Mouse (Mus musculus) CH12.LX (cell line): ENCODE results near the gene Dpy19l3. TPM values are rescaled to one million over a fixed set of nuclear protein-coding genes. Genes with fewer than 3 reads are reported as not detected.
A peak's percentile ranks its signal among the peaks of the same experiment; 100 is the strongest.

ENCODE experiments used
- DNase-seq: peaks from one replicate; pipeline ENCODE4 v3.0.0-alpha.2; 2013; ENCODE audit errors: extremely low read depth
- H3K27ac ChIP-seq: 2 replicates; pipeline ENCODE4 v1.5.1; 2012; ENCODE audit warnings: low read depth, mild to moderate bottlenecking, control low read depth, moderate library complexity; ENCODE audit not compliant: insufficient read depth
- H3K27me3 ChIP-seq: replicated peaks from 2 replicates; pipeline ENCODE3; 2012; ENCODE audit warnings: inconsistent platforms
- H3K36me3 ChIP-seq, 2 experiments: replicated peaks in 1 of 2; 2 replicates each; pipeline versions ENCODE3 to v1.6.1; 2012; ENCODE audit warnings: inconsistent platforms in 1 of 2, low read length in 1 of 2, mild to moderate bottlenecking in 1 of 2, mixed read lengths in 1 of 2, moderate library complexity in 1 of 2; ENCODE audit not compliant: control insufficient read depth in 1 of 2, insufficient read depth in 1 of 2
- H3K4me1 ChIP-seq, 2 experiments: 2 replicates each; pipeline ENCODE4 v1.6.1; 2012; ENCODE audit warnings: inconsistent platforms in 1 of 2, moderate library complexity in 1 of 2; ENCODE audit not compliant: insufficient read depth in 2 of 2, control insufficient read depth in 1 of 2
- H3K4me2 ChIP-seq: 2 replicates; pipeline ENCODE4 v1.6.1; 2012; ENCODE audit warnings: low read depth, mild to moderate bottlenecking, control low read depth; ENCODE audit not compliant: poor library complexity, insufficient read depth, severe bottlenecking
- H3K4me3 ChIP-seq, 3 experiments: fragments of 150-350 bp in 1 of 3; sonication (generic) in 1 of 3; replicated peaks in 1 of 3; 2 replicates each; pipeline versions ENCODE3 to v1.5.1; 2011 to 2012; ENCODE audit warnings: low read depth in 2 of 3, low read length in 2 of 3, mild to moderate bottlenecking in 2 of 3, moderate library complexity in 2 of 3, control low read depth in 1 of 3, improper control_type of control experiment in 1 of 3, inconsistent platforms in 1 of 3, mixed read lengths in 1 of 3; ENCODE audit not compliant: poor library complexity in 1 of 3
- H3K79me2 ChIP-seq: replicated peaks from 2 replicates; pipeline ENCODE4 v1.6.1; 2012; ENCODE audit warnings: mild to moderate bottlenecking, moderate library complexity; ENCODE audit not compliant: control insufficient read depth, poor library complexity, insufficient read depth, severe bottlenecking; ENCODE audit errors: extremely low read depth
- H3K9ac ChIP-seq: 2 replicates; pipeline ENCODE4 v1.6.1; 2012; ENCODE audit warnings: low read depth, mild to moderate bottlenecking, control low read depth, moderate library complexity; ENCODE audit not compliant: insufficient read depth
- H3K9me3 ChIP-seq: replicated peaks from 2 replicates; pipeline ENCODE3; 2012; ENCODE audit warnings: low read length, inconsistent platforms, mixed read lengths
- BHLHE40 ChIP-seq: IDR thresholded peaks from 2 replicates; pipeline ENCODE4 v1.6.1; 2011; ENCODE audit warnings: mild to moderate bottlenecking, low read depth, low read length, improper control_type of control experiment
- CHD1 ChIP-seq: IDR thresholded peaks from 2 replicates; pipeline ENCODE4 v1.6.1; 2012; ENCODE audit warnings: low read depth, low read length, improper control_type of control experiment, inconsistent platforms
- CTCF ChIP-seq, 2 experiments: IDR thresholded peaks in 1 of 2; conservative IDR thresholded peaks in 1 of 2; 2 replicates each; pipeline ENCODE4 v1.5.1; 2011 to 2012; ENCODE audit warnings: low read depth in 2 of 2, low read length in 2 of 2, improper control_type of control experiment in 1 of 2, inconsistent platforms in 1 of 2, mild to moderate bottlenecking in 1 of 2, moderate library complexity in 1 of 2
- E2F4 ChIP-seq: IDR thresholded peaks from 2 replicates; pipeline ENCODE4 v1.6.1; 2011; ENCODE audit warnings: low read depth, low read length, improper control_type of control experiment; ENCODE audit not compliant: insufficient replicate concordance
- ELF1 ChIP-seq: IDR thresholded peaks from 2 replicates; pipeline ENCODE4 v1.6.1; 2014; ENCODE audit warnings: low read depth, mild to moderate bottlenecking, inconsistent platforms, low read length, improper control_type of control experiment
- HCFC1 ChIP-seq: IDR thresholded peaks from 2 replicates; pipeline ENCODE4 v1.6.1; 2012; ENCODE audit warnings: low read depth, mild to moderate bottlenecking, inconsistent platforms, low read length, improper control_type of control experiment
- JUN ChIP-seq: IDR thresholded peaks from 2 replicates; pipeline ENCODE4 v1.6.1; 2011; ENCODE audit warnings: low read depth, mild to moderate bottlenecking, low read length, improper control_type of control experiment, moderate library complexity; ENCODE audit not compliant: insufficient read depth
- MAFK ChIP-seq: IDR thresholded peaks from 2 replicates; pipeline ENCODE4 v1.6.1; 2011; ENCODE audit warnings: low read length, improper control_type of control experiment; ENCODE audit not compliant: insufficient replicate concordance
- MAX ChIP-seq: IDR thresholded peaks from 2 replicates; pipeline ENCODE4 v1.6.1; 2011; ENCODE audit warnings: low read length, improper control_type of control experiment
- MAZ ChIP-seq: IDR thresholded peaks from 2 replicates; pipeline ENCODE4 v1.6.1; 2012; ENCODE audit warnings: low read depth, mild to moderate bottlenecking, inconsistent platforms, low read length, improper control_type of control experiment, moderate library complexity
- NRF1 ChIP-seq: IDR thresholded peaks from 2 replicates; pipeline ENCODE4 v1.6.1; 2014; ENCODE audit warnings: low read depth, mild to moderate bottlenecking, inconsistent platforms, low read length, improper control_type of control experiment, moderate library complexity
- PAX5 ChIP-seq: IDR thresholded peaks from 2 replicates; pipeline ENCODE4 v1.6.1; 2012; ENCODE audit warnings: low read length, inconsistent platforms, mixed read lengths
- POLR2A ChIP-seq: IDR thresholded peaks from 2 replicates; pipeline ENCODE4 v1.6.1; 2011; ENCODE audit warnings: low read depth, mild to moderate bottlenecking, improper control_type of control experiment, low read length
- POLR2AphosphoS2 ChIP-seq: IDR thresholded peaks from 2 replicates; pipeline ENCODE4 v1.6.1; 2011; ENCODE audit warnings: low read depth, low read length, improper control_type of control experiment
- RAD21 ChIP-seq: IDR thresholded peaks from 2 replicates; pipeline ENCODE4 v1.6.1; 2011; ENCODE audit warnings: low read depth, mild to moderate bottlenecking, low read length, improper control_type of control experiment, moderate library complexity
- RCOR1 ChIP-seq: conservative IDR thresholded peaks from 2 replicates; pipeline ENCODE4 v1.6.1; 2012; ENCODE audit warnings: low read depth, mild to moderate bottlenecking, inconsistent platforms, low read length, improper control_type of control experiment
- SMC3 ChIP-seq: IDR thresholded peaks from 2 replicates; pipeline ENCODE4 v1.6.1; 2011; ENCODE audit warnings: low read depth, low read length, improper control_type of control experiment
- TBP ChIP-seq: conservative IDR thresholded peaks from 2 replicates; pipeline ENCODE4 v1.6.1; 2011; ENCODE audit warnings: low read depth, low read length, improper control_type of control experiment
- UBTF ChIP-seq: IDR thresholded peaks from 2 replicates; pipeline ENCODE4 v1.6.1; 2012; ENCODE audit warnings: low read depth, mild to moderate bottlenecking, inconsistent platforms, low read length, improper control_type of control experiment, moderate library complexity
- USF1 ChIP-seq: IDR thresholded peaks from 2 replicates; pipeline ENCODE4 v1.6.1; 2014; ENCODE audit warnings: low read depth, mild to moderate bottlenecking, inconsistent platforms, low read length, improper control_type of control experiment
- USF2 ChIP-seq: conservative IDR thresholded peaks from 2 replicates; pipeline ENCODE4 v1.6.1; 2011; ENCODE audit warnings: low read depth, low read length, improper control_type of control experiment
- ZC3H11A ChIP-seq: IDR thresholded peaks from 2 replicates; pipeline ENCODE4 v1.6.1; 2012; ENCODE audit warnings: low read depth, mild to moderate bottlenecking, inconsistent platforms, low read length, improper control_type of control experiment
- ZKSCAN1 ChIP-seq: IDR thresholded peaks from 2 replicates; pipeline ENCODE4 v1.6.1; 2012; ENCODE audit warnings: low read depth, inconsistent platforms, low read length, improper control_type of control experiment, borderline replicate concordance
- ZMIZ1 ChIP-seq: IDR thresholded peaks from 2 replicates; pipeline ENCODE4 v1.6.1; 2012; ENCODE audit warnings: low read depth, mild to moderate bottlenecking, inconsistent platforms, low read length, improper control_type of control experiment
- dilution Hi-C: fragments of 300-500 bp; cut with MboI; formaldehyde crosslinking; loops from 2 replicates; pipeline ENCODE4 v1.14.3; 2020; ENCODE audit warnings: low sequenced_read_pairs; ENCODE audit not compliant: extremely low pct_unique_long_range_greater_than_20kb, extremely low pct_ligation_motif_present
- in situ Hi-C: fragments of 300-500 bp; cut with MboI; formaldehyde crosslinking; loops from 3 replicates; pipeline ENCODE4 v1.14.3; 2019; ENCODE audit warnings: low sequenced_read_pairs, low pct_ligation_motif_present, low pct_unique_long_range_greater_than_20kb, mixed read lengths
- polyA plus RNA-seq: library from polyadenylated mRNA; unstranded; fragments of >175 nt; gene quantifications from 2 replicates; pipeline ENCODE4 v1.2.1, GENCODE M21; 2012; ENCODE audit warnings: low read depth; ENCODE audit not compliant: insufficient read length
- total RNA-seq, 2 experiments: library from RNA; depleted of rRNA; stranded (reverse); fragments of 300-350 nt in 1 of 2; fragments of >200 nt in 1 of 2; gene quantifications; 2 replicates each; pipeline ENCODE4 v1.2.3; 2012 to 2014

The Dpy19l3 gene
- total and polyA plus RNA-seq, 3 experiments: 5.0 to 18.3 (median 5.5) TPM

DNA sequence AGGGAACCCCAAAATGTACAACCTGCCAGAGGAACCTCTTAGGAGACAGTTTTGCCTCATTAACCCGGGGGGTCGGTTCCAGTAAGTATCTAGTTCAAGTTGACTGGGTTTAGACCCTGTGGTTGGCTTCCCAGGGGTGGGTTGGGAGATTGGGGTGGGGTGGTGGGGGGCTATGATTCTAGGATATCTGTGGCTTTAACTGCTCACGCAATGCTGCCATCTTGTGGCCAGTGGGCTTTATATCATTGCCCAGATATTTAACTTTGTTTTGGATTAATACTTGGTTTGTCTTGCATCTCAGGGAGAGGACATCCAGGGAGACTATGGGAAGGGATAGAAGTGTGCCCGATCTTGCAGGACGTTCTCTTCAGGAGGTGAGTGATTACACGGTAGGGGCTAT, 118.0 kb downstream of the Dpy19l3 start:
- Histone ChIP-seq H3K9ac (no peak overlapping the region), H3K27ac (no peak overlapping the region), H3K27me3 (no peaks in the 10 kb centered on the region), H3K4me3 (no peak overlapping the region), H3K9me3 (peaks cover 2% of the 10 kb centered on the region), H3K4me1 (no peaks in the 10 kb centered on the region), H3K36me3 (peaks cover 62 to 84% of the 10 kb centered on the region in 2 experiments), H3K79me2 (no peaks in the 10 kb centered on the region), H3K4me2 (no peak overlapping the region)
- in situ Hi-C loops: no loop called here
- TF ChIP-seq UBTF (no peak), ZKSCAN1 (no peak), USF1 (no peak), MAZ (no peak), ZMIZ1 (no peak), ELF1 (no peak), PAX5 (no peak), CTCF (conservative IDR thresholded peaks at IDR 0.05 in 1 of 2, IDR thresholded peaks at IDR 0.05 in 1 of 2; ENCODE audit: low read depth in 2 of 2, low read length in 2 of 2) (peak; percentile 39 to 70; a peak in 3 of 4 replicates), CHD1 (no peak), E2F4 (no peak), HCFC1 (no peak), SMC3 (peak; percentile 53), JUN (no peak), MAX (no peak), ZC3H11A (no peak), TBP (no peak), RAD21 (peak; percentile 55), RCOR1 (no peak), USF2 (no peak), NRF1 (no peak), POLR2A (no peak), POLR2AphosphoS2 (no peak), MAFK (no peak), BHLHE40 (no peak)
- dilution Hi-C loops: no loop called here
- DNase-seq: peak; percentile 31

Other genes starting within 250 kb of the Dpy19l3 start
- 0.08 TPM in 1 of 2 replicates, not detected in the other for gene Tdrd12, start 216.7 kb downstream of the Dpy19l3 start, total RNA-seq (2012; rRNA removed)
- 0.21 TPM in 1 of 2 replicates, not detected in the other for gene Tdrd12, start 216.7 kb downstream of the Dpy19l3 start, total RNA-seq (2014; rRNA removed)
- 0.19 and 0.42 TPM in 2 replicates for gene Tdrd12, start 216.7 kb downstream of the Dpy19l3 start, polyA plus RNA-seq
- 29.8 and 35.9 TPM in 2 replicates for gene Nudt19, start 198.2 kb downstream of the Dpy19l3 start, total RNA-seq (2012; rRNA removed)
- 128 and 130 TPM in 2 replicates for gene Nudt19, start 198.2 kb downstream of the Dpy19l3 start, total RNA-seq (2014; rRNA removed)
- 42.7 and 58.0 TPM in 2 replicates for gene Nudt19, start 198.2 kb downstream of the Dpy19l3 start, polyA plus RNA-seq
- 0.17 and 0.21 TPM in 2 replicates for gene Rgs9bp, start 168.9 kb downstream of the Dpy19l3 start, total RNA-seq (2012; rRNA removed)
- 0.05 and 0.11 TPM in 2 replicates for gene Rgs9bp, start 168.9 kb downstream of the Dpy19l3 start, total RNA-seq (2014; rRNA removed)
- gene Rgs9bp, start 168.9 kb downstream of the Dpy19l3 start, polyA plus RNA-seq: 0.04 and 0.06 TPM in 2 replicates
- gene Ankrd27, start 168.2 kb downstream of the Dpy19l3 start, total RNA-seq (2012; rRNA removed): 44.4 and 49.1 TPM in 2 replicates
- gene Ankrd27, start 168.2 kb downstream of the Dpy19l3 start, total RNA-seq (2014; rRNA removed): 33.4 and 39.0 TPM in 2 replicates
- 38.6 and 39.7 TPM in 2 replicates for gene Ankrd27, start 168.2 kb downstream of the Dpy19l3 start, polyA plus RNA-seq
- gene Pdcd5, start 106.9 kb downstream of the Dpy19l3 start, total RNA-seq (2012; rRNA removed): 174 and 227 TPM in 2 replicates
- 241 and 294 TPM in 2 replicates for gene Pdcd5, start 106.9 kb downstream of the Dpy19l3 start, total RNA-seq (2014; rRNA removed)
- gene Pdcd5, start 106.9 kb downstream of the Dpy19l3 start, polyA plus RNA-seq: 242 and 272 TPM in 2 replicates
- gene Zfp507, start 48.5 kb upstream of the Dpy19l3 start, total RNA-seq (2012; rRNA removed): 19.5 and 20.1 TPM in 2 replicates
- 9.2 and 10.4 TPM in 2 replicates for gene Zfp507, start 48.5 kb upstream of the Dpy19l3 start, total RNA-seq (2014; rRNA removed)
- 17.9 and 19.8 TPM in 2 replicates for gene Zfp507, start 48.5 kb upstream of the Dpy19l3 start, polyA plus RNA-seq